Mouse (Mus musculus) liver, embryonic 15.5 days (tissue): ENCODE data around the gene Ifi47. TPM values are rescaled to one million over a fixed set of nuclear protein-coding genes. Genes with fewer than 3 reads are reported as not detected.
A peak's percentile ranks its signal among the peaks of the same experiment; 100 is the strongest.

ENCODE experiments used
- ATAC-seq: fragments of 200-750 bp; cut with Nextera tagmentation; 2 replicates; pipeline ENCODE4 v1.8.0; 2017; ENCODE audit warnings: moderate number of reproducible peaks, mild to moderate bottlenecking, moderate library complexity; ENCODE audit not compliant: insufficient read depth
- H3K27ac ChIP-seq: fragments of 300-500 bp; sonication (generic); replicated peaks from 2 replicates; pipeline ENCODE4 v1.5.1; 2015; ENCODE audit warnings: mild to moderate bottlenecking, inconsistent platforms
- H3K27me3 ChIP-seq: fragments of 300-500 bp; sonication (generic); 2 replicates; pipeline ENCODE4 v1.6.1; 2015; ENCODE audit warnings: mild to moderate bottlenecking, inconsistent platforms
- H3K36me3 ChIP-seq: fragments of 300-500 bp; sonication (generic); replicated peaks from 2 replicates; pipeline ENCODE4 v1.6.1; 2015; ENCODE audit warnings: moderate library complexity, mild to moderate bottlenecking, inconsistent platforms
- H3K4me1 ChIP-seq: fragments of 300-500 bp; sonication (generic); replicated peaks from 2 replicates; pipeline ENCODE4 v1.6.1; 2015; ENCODE audit warnings: inconsistent platforms
- H3K4me2 ChIP-seq: fragments of 300-500 bp; sonication (generic); 2 replicates; pipeline ENCODE4 v1.6.1; 2015; ENCODE audit warnings: moderate library complexity, mild to moderate bottlenecking, inconsistent platforms
- H3K4me3 ChIP-seq: fragments of 300-500 bp; sonication (generic); replicated peaks from 2 replicates; pipeline ENCODE4 v1.5.1; 2015; ENCODE audit warnings: mild to moderate bottlenecking, inconsistent platforms
- H3K9ac ChIP-seq: fragments of 300-500 bp; sonication (generic); 2 replicates; pipeline ENCODE4 v1.6.1; 2015; ENCODE audit warnings: moderate library complexity, mild to moderate bottlenecking, inconsistent platforms
- H3K9me3 ChIP-seq: fragments of 300-500 bp; sonication (generic); replicated peaks from 2 replicates; pipeline ENCODE4 v1.6.1; 2016; ENCODE audit warnings: inconsistent platforms
- WGBS: fragments of 180-500 bp; shearing (Covaris S2); methylation state at CpG from one replicate; pipeline ENCODE4 v1.1.7; 2015; ENCODE audit warnings: mixed read lengths; ENCODE audit not compliant: insufficient replicate concordance; 5-methylcytosine and 5-hydroxymethylcytosine counted together
- polyA plus RNA-seq: library from polyadenylated mRNA; unstranded; fragments of >200 nt; fragmentation: Nextera tagmentation; extraction: Ambion mirVana; gene quantifications from 2 replicates; pipeline ENCODE4 v1.2.1, GENCODE M21; 2015

The Ifi47 gene
- polyA plus RNA-seq, 1 experiment from 2014 or later: 7.0 TPM

GRCm38 (mm10) chr11:49090551-49090950 is 14.2 kb downstream of the Ifi47 start:
- WGBS: 81% methylated on average over 5 of the region's 5 CpGs
- H3K9me3 ChIP-seq: no peaks in the 10 kb centered on the region
- H3K27me3 ChIP-seq: no peaks in the 10 kb centered on the region
- H3K27ac ChIP-seq: peak overlapping the region; percentile 77
- H3K4me2 ChIP-seq: no peak overlapping the region
- H3K4me1 ChIP-seq: peaks cover 67% of the 10 kb centered on the region
- no peak overlapping the region for H3K4me3 ChIP-seq
- no peak for ATAC-seq
- H3K9ac ChIP-seq: no peak overlapping the region
- H3K36me3 ChIP-seq: no peaks in the 10 kb centered on the region

- Histone ChIP-seq H3K9ac (no peak overlapping the region), H3K27me3 (no peaks in the 10 kb centered on the region), H3K36me3 (no peaks in the 10 kb centered on the region), H3K27ac (peak overlapping the region; percentile 69), H3K4me1 (peaks cover 62% of the 10 kb centered on the region), H3K9me3 (no peaks in the 10 kb centered on the region), H3K4me2 (no peak overlapping the region), H3K4me3 (no peak overlapping the region)
- ATAC-seq: no peak
- 59% methylated on average over 4 of the region's 4 CpGs for WGBS
Observed at GRCm38 (mm10) chr11:49091171-49091570, 14.8 kb downstream of the Ifi47 start.

- H3K36me3 ChIP-seq: no peaks in the 10 kb centered on the region
- H3K9ac ChIP-seq: peak overlapping the region; percentile 23; the same call in 1 of the 2 replicates
- H3K27ac ChIP-seq: peak overlapping the region; percentile 61
- H3K4me2 ChIP-seq: no peak overlapping the region
- 90% methylated on average over 1 of the region's 1 CpGs for WGBS
- H3K27me3 ChIP-seq: no peaks in the 10 kb centered on the region
- H3K4me1 ChIP-seq: peaks cover 52% of the 10 kb centered on the region
- H3K4me3 ChIP-seq: no peak overlapping the region
- ATAC-seq: no peak
- H3K9me3 ChIP-seq: no peaks in the 10 kb centered on the region
Observed at GRCm38 (mm10) chr11:49092053-49092586, 15.7 kb downstream of the Ifi47 start.

GRCm38 (mm10) chr11:49092786-49093185 is 16.4 kb downstream of the Ifi47 start:
- no peak overlapping the region for H3K4me3 ChIP-seq
- ATAC-seq: no peak
- peak overlapping the region; percentile 26; the same call in 1 of the 2 replicates for H3K27ac ChIP-seq
- H3K9ac ChIP-seq: no peak overlapping the region
- no peaks in the 10 kb centered on the region for H3K9me3 ChIP-seq
- no peaks in the 10 kb centered on the region for H3K36me3 ChIP-seq
- H3K4me2 ChIP-seq: no peak overlapping the region
- H3K4me1 ChIP-seq: peaks cover 48% of the 10 kb centered on the region
- 59% methylated on average over 2 of the region's 2 CpGs for WGBS
- H3K27me3 ChIP-seq: no peaks in the 10 kb centered on the region

- Histone ChIP-seq H3K4me2 (no peak overlapping the region), H3K9ac (no peak overlapping the region), H3K9me3 (no peaks in the 10 kb centered on the region), H3K4me1 (peaks cover 35% of the 10 kb centered on the region), H3K36me3 (no peaks in the 10 kb centered on the region), H3K27me3 (no peaks in the 10 kb centered on the region), H3K27ac (0 out of 2 replicates have a peak overlapping the region, but pooled peaks have one; percentile 41), H3K4me3 (no peak overlapping the region)
- 69% methylated on average over 6 of the region's 6 CpGs for WGBS
- no peak for ATAC-seq
Observed at GRCm38 (mm10) chr11:49093861-49094660, 17.7 kb downstream of the Ifi47 start.

GRCm38 (mm10) chr11:49095367-49095766 is 19.0 kb downstream of the Ifi47 start:
- H3K4me1 ChIP-seq: peaks cover 27% of the 10 kb centered on the region
- no peaks in the 10 kb centered on the region for H3K36me3 ChIP-seq
- H3K4me3 ChIP-seq: no peak overlapping the region
- H3K9me3 ChIP-seq: no peaks in the 10 kb centered on the region
- no peak for ATAC-seq
- H3K9ac ChIP-seq: no peak overlapping the region
- WGBS: 85% methylated on average over 4 of the region's 4 CpGs
- no peak overlapping the region for H3K27ac ChIP-seq
- H3K4me2 ChIP-seq: no peak overlapping the region
- no peaks in the 10 kb centered on the region for H3K27me3 ChIP-seq

GRCm38 (mm10) chr11:49100409-49100808 is 24.0 kb downstream of the Ifi47 start:
- Histone ChIP-seq H3K4me3 (no peak overlapping the region), H3K4me1 (peaks cover 34% of the 10 kb centered on the region), H3K9me3 (no peaks in the 10 kb centered on the region), H3K27me3 (no peaks in the 10 kb centered on the region), H3K9ac (no peak overlapping the region), H3K27ac (no peak overlapping the region), H3K4me2 (no peak overlapping the region), H3K36me3 (no peaks in the 10 kb centered on the region)
- ATAC-seq: no peak
- WGBS: 60% methylated on average over 3 of the region's 3 CpGs

GRCm38 (mm10) chr11:49101500-49101899 is 25.1 kb downstream of the Ifi47 start:
- Histone ChIP-seq H3K4me3 (no peak overlapping the region), H3K36me3 (no peaks in the 10 kb centered on the region), H3K4me1 (peaks cover 34% of the 10 kb centered on the region), H3K27me3 (no peaks in the 10 kb centered on the region), H3K4me2 (no peak overlapping the region), H3K9ac (no peak overlapping the region), H3K27ac (no peak overlapping the region), H3K9me3 (no peaks in the 10 kb centered on the region)
- no peak for ATAC-seq
- 51% methylated on average over 5 of the region's 5 CpGs for WGBS

- Histone ChIP-seq H3K27ac (no peak overlapping the region), H3K4me1 (peaks cover 34% of the 10 kb centered on the region), H3K36me3 (no peaks in the 10 kb centered on the region), H3K9me3 (no peaks in the 10 kb centered on the region), H3K9ac (no peak overlapping the region), H3K27me3 (no peaks in the 10 kb centered on the region), H3K4me2 (no peak overlapping the region), H3K4me3 (no peak overlapping the region)
- 18% methylated on average over 8 of the region's 8 CpGs for WGBS
- no peak for ATAC-seq
Observed at GRCm38 (mm10) chr11:49103047-49103693, 26.8 kb downstream of the Ifi47 start.

GRCm38 (mm10) chr11:49105752-49106151 is 29.4 kb downstream of the Ifi47 start:
- no peak overlapping the region for H3K4me3 ChIP-seq
- H3K36me3 ChIP-seq: no peaks in the 10 kb centered on the region
- H3K27ac ChIP-seq: no peak overlapping the region
- WGBS: 61% methylated on average over 1 of the region's 1 CpGs
- H3K9me3 ChIP-seq: no peaks in the 10 kb centered on the region
- no peak overlapping the region for H3K4me2 ChIP-seq
- no peak overlapping the region for H3K9ac ChIP-seq
- H3K27me3 ChIP-seq: no peaks in the 10 kb centered on the region
- H3K4me1 ChIP-seq: peaks cover 28% of the 10 kb centered on the region
- no peak for ATAC-seq
